Mouse (Mus musculus) right cerebral cortex, postnatal 4 days (tissue): ENCODE data around the gene Dtymk.
"Not testable (repeated sequence)": the region's sequence is repeated elsewhere in the genome, so short reads cannot be mapped to it uniquely, and the experiment has no call there.

ENCODE experiments used
- DNase-seq: peaks from one replicate; pipeline ENCODE4 v3.0.0-alpha.2; 2022

Dtymk gene

DNA sequence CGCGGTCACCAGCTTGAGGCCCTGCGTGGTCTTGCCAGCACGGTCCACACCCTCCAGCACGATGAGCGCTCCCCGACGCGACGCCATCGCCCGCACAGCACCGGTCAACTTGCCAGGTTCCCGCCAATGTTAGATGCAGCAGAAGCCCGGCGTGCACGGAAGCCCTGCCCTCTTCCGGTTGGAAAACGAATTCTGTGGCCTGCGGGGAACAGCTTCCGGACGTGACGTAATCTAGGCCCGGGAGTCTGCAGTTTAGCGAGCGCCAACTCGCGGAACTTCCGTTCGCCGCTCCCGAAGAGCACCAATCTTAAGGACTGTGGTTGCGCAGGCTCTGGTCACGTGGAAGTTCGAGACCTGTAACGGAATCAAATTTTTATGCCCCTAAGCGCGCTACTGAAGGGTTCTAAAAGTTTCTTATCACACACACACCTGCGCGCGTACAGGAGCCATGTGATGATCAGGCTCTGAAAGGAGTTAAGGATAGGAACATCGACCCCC lies at the start of gene Dtymk:
Gene Dtymk, minus strand, starts transcription at position 194 of the 498 bp plus-strand sequence.
- peak; percentile 85 for DNase-seq

- not testable (repeated sequence) for DNase-seq
Observed at GRCm38 (mm10) chr1:93845766-93846366, 44.1 kb upstream of the Dtymk start.

- DNase-seq = not testable (repeated sequence)
Observed at GRCm38 (mm10) chr1:93838569-93838968, 36.8 kb upstream of the Dtymk start.

- DNase-seq = no peak
Observed at GRCm38 (mm10) chr1:93837335-93837734, 35.6 kb upstream of the Dtymk start.

GRCm38 (mm10) chr1:93836532-93836913 lies 34.8 kb upstream of the Dtymk start:
- DNase-seq = no peak

DNA sequence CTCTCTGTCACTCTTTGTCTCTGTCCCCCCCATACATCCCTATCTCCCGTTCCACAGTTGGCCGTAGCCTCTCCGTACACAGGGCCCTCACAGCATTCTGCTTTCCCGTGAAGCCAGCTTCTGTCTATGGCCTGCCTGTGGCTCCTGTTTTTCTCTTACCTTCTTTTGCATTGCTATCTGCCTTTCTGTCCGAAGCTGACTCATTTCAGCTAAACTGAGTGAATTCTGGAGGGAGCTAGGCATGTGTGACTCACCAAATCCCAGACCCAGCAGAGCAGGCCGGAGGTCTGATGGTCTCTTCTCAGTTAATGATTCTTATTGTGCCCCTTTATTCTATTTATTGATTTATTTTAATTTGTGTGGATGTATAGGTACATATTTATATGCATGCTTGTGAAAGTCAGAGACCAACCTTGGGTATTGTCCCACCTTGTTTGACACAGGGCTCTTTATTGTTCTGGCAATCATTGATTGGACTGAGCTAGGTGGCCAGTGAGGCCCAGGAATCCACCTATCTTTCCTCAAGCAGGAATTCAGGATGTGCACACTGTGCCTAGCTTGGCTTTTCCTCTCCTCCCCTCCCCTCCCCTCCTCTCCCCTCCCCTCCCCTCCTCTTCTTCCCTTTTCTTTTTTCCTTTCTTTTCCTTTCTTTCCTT lies 34.3 kb upstream of the Dtymk start:
- DNase-seq = no peak

GRCm38 (mm10) chr1:93835211-93835610 lies 33.5 kb upstream of the Dtymk start:
- DNase-seq = no peak

DNA sequence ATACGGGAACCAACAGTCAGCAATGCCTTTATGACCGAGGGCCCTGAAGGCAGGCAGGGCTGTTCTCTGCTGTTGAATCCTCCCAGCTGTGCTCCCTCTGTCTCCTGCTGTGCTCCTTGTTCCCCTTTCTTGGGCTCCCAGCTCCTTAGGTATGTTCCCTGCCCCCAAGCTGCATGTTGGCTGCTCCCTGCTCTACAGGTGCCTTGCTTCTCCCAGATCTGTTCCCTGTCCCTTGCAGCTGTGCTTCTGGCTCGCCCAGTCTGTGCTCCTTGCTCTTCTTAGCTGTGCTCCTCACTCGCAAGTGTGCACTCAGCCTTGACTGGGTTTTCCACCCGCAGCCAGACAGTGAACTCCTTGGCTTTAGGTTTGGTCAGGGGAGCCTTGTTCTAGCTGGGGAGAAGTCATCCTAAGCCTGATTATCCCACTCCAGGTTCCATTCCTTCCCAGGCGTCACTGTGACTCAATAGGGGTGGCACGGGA lies 33.0 kb upstream of the Dtymk start:
- no peak for DNase-seq

DNA sequence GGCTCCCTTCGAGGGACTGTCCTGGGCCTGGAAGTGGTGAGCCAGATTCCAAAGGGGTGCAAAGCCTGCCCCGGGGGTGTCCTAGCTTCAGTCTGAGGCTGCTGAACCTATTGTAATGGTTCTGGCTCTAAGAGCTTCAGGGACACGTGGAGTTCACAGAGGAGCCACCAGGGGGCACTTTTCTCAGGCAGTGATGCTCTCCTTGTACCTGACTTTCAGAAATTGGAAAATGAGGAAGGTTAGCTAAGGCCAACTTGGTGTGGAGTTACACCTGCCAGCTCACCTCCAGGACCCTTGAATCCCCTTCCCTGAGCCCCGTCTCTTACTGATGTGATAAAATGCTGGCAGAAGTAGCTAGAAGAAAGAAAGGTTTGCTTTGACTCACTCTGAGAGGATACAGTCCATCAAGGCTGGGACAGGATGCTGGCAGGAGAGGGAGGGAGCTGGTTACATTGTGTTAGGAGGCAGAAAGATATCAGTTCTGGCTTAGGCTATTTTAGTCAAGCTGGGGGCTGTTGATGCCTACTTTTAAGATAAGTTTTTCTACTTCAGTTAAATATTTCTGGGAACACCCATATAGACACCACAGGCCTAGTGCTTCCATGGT lies 31.1 kb upstream of the Dtymk start:
- DNase-seq = not testable (repeated sequence)

GRCm38 (mm10) chr1:93826540-93826835 lies 24.8 kb upstream of the Dtymk start:
- DNase-seq = no peak

GRCm38 (mm10) chr1:93825771-93826539 lies 24.2 kb upstream of the Dtymk start:
- DNase-seq = peak; percentile 21

- peak; percentile 88 for DNase-seq
Observed at GRCm38 (mm10) chr1:93825105-93825674, 23.5 kb upstream of the Dtymk start.

- DNase-seq = no peak
Observed at GRCm38 (mm10) chr1:93824609-93825008, 22.9 kb upstream of the Dtymk start, which contains the start of gene D2hgdh. Gene D2hgdh, plus strand, starts transcription at chr1:93824909.

DNA sequence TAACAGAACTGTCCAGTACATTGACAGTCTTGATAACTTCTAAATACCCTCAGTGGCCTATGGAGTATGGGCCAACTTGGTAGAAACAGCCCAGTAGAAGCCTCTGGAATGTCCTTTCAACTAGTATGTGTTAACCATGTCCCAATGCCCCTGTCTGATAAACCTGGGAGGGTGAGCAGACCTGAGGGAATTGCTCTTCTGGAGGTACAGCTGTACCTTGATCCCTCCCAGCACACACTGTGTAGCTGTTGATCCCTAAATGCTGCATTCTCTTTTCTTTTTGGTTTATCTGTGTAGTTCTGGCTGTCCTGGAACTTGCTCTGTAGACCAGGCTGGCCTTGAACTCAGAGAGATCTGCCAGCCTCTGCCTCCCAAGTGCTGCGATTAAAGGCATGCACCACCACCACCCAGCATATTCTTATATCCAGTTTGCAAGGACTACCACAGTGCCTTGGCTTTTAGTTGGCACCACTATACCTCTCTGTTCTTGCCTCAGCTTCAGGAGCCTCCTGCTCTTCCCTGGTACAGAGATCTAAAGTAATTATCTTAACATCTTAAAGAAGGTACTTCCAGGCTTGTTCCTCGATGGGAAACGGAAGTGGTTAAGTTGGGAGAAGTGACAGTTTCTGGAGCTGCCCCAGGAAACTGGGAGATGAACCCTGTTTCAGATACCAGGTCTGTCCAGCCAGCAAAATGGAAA lies 22.2 kb upstream of the Dtymk start:
- no peak for DNase-seq

GRCm38 (mm10) chr1:93818722-93819121 lies 17.0 kb upstream of the Dtymk start:
- DNase-seq = no peak

- no peak for DNase-seq
Observed at GRCm38 (mm10) chr1:93817823-93818532, 16.2 kb upstream of the Dtymk start.

DNA sequence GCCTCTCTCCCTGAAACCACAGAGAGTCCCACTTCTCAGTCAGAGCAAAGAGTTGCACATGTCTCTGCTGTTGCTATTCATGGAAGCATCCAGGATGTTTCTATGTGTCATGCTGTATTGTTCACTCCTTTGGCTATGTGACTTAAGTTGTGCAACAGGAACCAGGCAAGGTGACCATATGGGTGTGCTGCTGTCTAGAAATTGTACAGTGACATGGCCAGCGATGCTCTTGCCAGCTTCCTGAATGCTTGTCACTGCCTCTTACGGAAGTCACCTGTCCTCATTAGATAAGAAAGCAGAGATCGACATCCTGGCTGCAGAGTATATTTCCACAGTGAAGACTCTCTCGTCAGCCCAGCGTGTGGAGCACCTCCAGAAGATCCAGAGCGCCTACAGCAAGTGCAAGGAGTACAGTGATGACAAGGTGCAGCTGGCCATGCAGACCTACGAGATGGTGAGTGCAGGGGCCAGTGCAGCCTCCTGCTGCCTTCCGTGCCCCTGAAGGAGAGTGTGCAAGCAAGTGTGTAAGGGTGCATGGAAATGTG lies 9.8 kb upstream of the Dtymk start:
- no peak for DNase-seq

- no peak for DNase-seq
Observed at GRCm38 (mm10) chr1:93810011-93810410, 8.3 kb upstream of the Dtymk start.

DNA sequence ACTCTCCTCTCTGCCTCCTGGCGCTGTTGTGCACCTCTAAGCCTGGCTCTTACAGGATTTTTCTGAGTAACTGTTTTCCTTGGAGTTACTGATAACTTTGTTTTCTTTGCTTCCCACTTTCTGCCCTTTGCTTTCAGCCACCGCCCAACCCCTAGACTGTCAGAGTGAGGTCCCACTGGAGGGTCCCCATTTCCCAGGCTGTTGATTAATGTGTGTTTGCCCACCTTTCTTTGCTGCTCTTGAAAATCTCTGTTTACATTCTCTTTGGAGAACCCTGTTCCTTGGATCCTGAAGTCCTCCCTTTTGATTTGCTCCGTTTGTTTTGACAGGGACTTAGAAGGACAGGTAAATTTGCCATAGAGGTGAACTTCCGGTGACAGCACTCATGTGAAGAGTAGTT lies 7.1 kb upstream of the Dtymk start:
- DNase-seq = no peak

GRCm38 (mm10) chr1:93805221-93805951 lies 3.7 kb upstream of the Dtymk start:
- no peak for DNase-seq

GRCm38 (mm10) chr1:93804818-93805217 lies 3.1 kb upstream of the Dtymk start:
- DNase-seq = no peak
